Mouse (Mus musculus) G1E (cell line): Measurements from ENCODE around the gene E2f1.

Experiments used
- CTCF ChIP-seq: IDR thresholded peaks from 2 replicates; pipeline ENCODE4 v1.5.1; 2012; ENCODE audit warnings: low read depth, low read length, inconsistent platforms, mixed read lengths
- GATA1 ChIP-seq: IDR thresholded peaks from 2 replicates; pipeline ENCODE4 v1.6.1; 2012; ENCODE audit warnings: borderline replicate concordance, low read length, inconsistent platforms, mixed read lengths
- GATA2 ChIP-seq: IDR thresholded peaks from 2 replicates; pipeline ENCODE4 v1.6.1; 2012; ENCODE audit warnings: low read depth, low read length, inconsistent platforms, borderline replicate concordance
- POLR2AphosphoS5 ChIP-seq: IDR thresholded peaks from 2 replicates; pipeline ENCODE4 v1.6.1; 2012; ENCODE audit warnings: low read depth, low read length, inconsistent platforms; ENCODE audit not compliant: insufficient replicate concordance

GRCm38 (mm10) chr2:154517424-154517823, 52.3 kb downstream of the E2f1 start:
- TF ChIP-seq CTCF (no peak), GATA2 (no peak), GATA1 (no peak), POLR2AphosphoS5 (no peak)
